Mouse (Mus musculus) natural killer cell, adult 2 months (primary cell): ENCODE results near the gene Sac3d1.

Experiments
- DNase-seq, 2 experiments: peaks; one replicate each; pipeline ENCODE4 v3.0.0; 2022; ENCODE audit warnings: low spot score in 2 of 2

Gene Sac3d1

GRCm38 (mm10) chr19:6070571-6071250 lies 47.7 kb downstream of the Sac3d1 start:
- DNase-seq, result no peak

GRCm38 (mm10) chr19:6069851-6070250 lies 48.6 kb downstream of the Sac3d1 start:
- no peak for DNase-seq

- DNase-seq, result no peak
Measured at GRCm38 (mm10) chr19:6068951-6069350, 49.5 kb downstream of the Sac3d1 start.

- peak; percentile 73 to 82 for DNase-seq
Measured at GRCm38 (mm10) chr19:6067724-6068415, 50.6 kb downstream of the Sac3d1 start, which contains the start of gene Tm7sf2. TSS of gene Tm7sf2 (minus strand) at chr19:6068373.

- DNase-seq, result peak; percentile 80 to 87
Measured at GRCm38 (mm10) chr19:6067011-6067723, 51.3 kb downstream of the Sac3d1 start.

GRCm38 (mm10) chr19:6066571-6066970 lies 51.9 kb downstream of the Sac3d1 start:
- DNase-seq, result no peak
